Mouse (Mus musculus): Measurements from ENCODE around the gene Pklr. TPM values are rescaled to one million over a fixed set of nuclear protein-coding genes. Genes with fewer than 3 reads are reported as not detected.

Gene Pklr
- total RNA-seq, 2 experiments from 2014 or later: not detected

Other genes with a start within 250 kb of the Pklr start
- 10 to 100 TPM; 12.9 to 13.4 TPM for gene Msto1, start 222.1 kb upstream of the Pklr start, total RNA-seq (2021)
- 10 to 100 TPM; 37.3 to 40.2 TPM for gene Ash1l, start 185.5 kb upstream of the Pklr start, total RNA-seq (2021)
- 100 to 1,000 TPM; 146 to 156 TPM for gene Dap3, start 185.0 kb upstream of the Pklr start, total RNA-seq (2021)
- gene Rusc1, start 42.8 kb upstream of the Pklr start, total RNA-seq (2021): 10 to 100 TPM; 25.9 to 30.0 TPM
- gene Gm43738, start 35.0 kb upstream of the Pklr start, total RNA-seq (2021): not detected
- 10 to 100 TPM; 24.2 to 25.6 TPM for gene Fdps, start 34.2 kb upstream of the Pklr start, total RNA-seq (2021)
- gene Hcn3, start 24.1 kb downstream of the Pklr start, total RNA-seq (2021): under 1 TPM; 0.30 to 0.62 TPM
- gene Clk2, start 28.7 kb downstream of the Pklr start, total RNA-seq (2021): 10 to 100 TPM; 14.3 to 17.8 TPM
- 10 to 100 TPM; 46.2 to 50.2 TPM for gene Scamp3, start 41.3 kb downstream of the Pklr start, total RNA-seq (2021)
- 1 to 10 TPM; 3.7 to 4.7 TPM for gene Fam189b, start 47.0 kb downstream of the Pklr start, total RNA-seq (2021)
- gene Gba, start 66.8 kb downstream of the Pklr start, total RNA-seq (2021): 10 to 100 TPM; 18.3 to 19.6 TPM
- 1 to 10 TPM; 2.8 to 5.8 TPM for gene Thbs3, start 79.0 kb downstream of the Pklr start, total RNA-seq (2021)
- gene Mtx1, start 90.9 kb downstream of the Pklr start, total RNA-seq (2021): 10 to 100 TPM; 60.3 to 61.5 TPM
- 1 to 10 TPM in 1 of 2 experiments, under 1 TPM in 1; 0.40 to 2.1 TPM for gene Muc1, start 92.9 kb downstream of the Pklr start, total RNA-seq (2021)
- 10 to 100 TPM; 64.8 to 89.2 TPM for gene Krtcap2, start 109.8 kb downstream of the Pklr start, total RNA-seq (2021)
- gene Trim46, start 110.2 kb downstream of the Pklr start, total RNA-seq (2021): under 1 TPM; 0.37 to 0.98 TPM
- gene Dpm3, start 123.2 kb downstream of the Pklr start, total RNA-seq (2021): 10 to 100 TPM; 54.1 to 54.7 TPM
- 10 to 100 TPM; 15.6 to 21.6 TPM for gene Slc50a1, start 134.4 kb downstream of the Pklr start, total RNA-seq (2021)
- 10 to 100 TPM; 22.5 to 23.8 TPM for gene Efna1, start 145.0 kb downstream of the Pklr start, total RNA-seq (2021)
- not detected for gene Efna3, start 186.8 kb downstream of the Pklr start, total RNA-seq (2021)
- under 1 TPM in 1 of 2 experiments, not detected in 1; 0.28 TPM for gene Efna4, start 201.9 kb downstream of the Pklr start, total RNA-seq (2021)
- gene Adam15, start 213.9 kb downstream of the Pklr start, total RNA-seq (2021): 10 to 100 TPM; 45.5 to 47.0 TPM
- gene Dcst2, start 225.8 kb downstream of the Pklr start, total RNA-seq (2021): not detected
- not detected for gene Dcst1, start 229.1 kb downstream of the Pklr start, total RNA-seq (2021)

Measured in heart, adult 18-20 months (tissue).